Mouse (Mus musculus): ENCODE measurements around the gene Vmn1r85.
A peak's percentile ranks its signal among the peaks of the same experiment; 100 is the strongest.
"Not testable (repeated sequence)": the region's sequence is repeated elsewhere in the genome, so short reads cannot be mapped to it uniquely, and the experiment has no call there.

The Vmn1r85 gene

GRCm38 (mm10) chr7:13095073-13095472, at the start of gene Vmn1r85:
Gene Vmn1r85, minus strand, starts transcription at chr7:13095173.
- no peak for DNase-seq (ENCODE audit: low spot score in 2 of 2)

- no peak for DNase-seq (ENCODE audit: low spot score in 2 of 2)
Measured at GRCm38 (mm10) chr7:13140057-13140456, 45.1 kb upstream of the Vmn1r85 start, which contains the start of gene Vmn1r87. Gene Vmn1r87, minus strand, starts transcription at chr7:13140157.

- DNase-seq (ENCODE audit: low spot score in 2 of 2): no peak
Measured at GRCm38 (mm10) chr7:13137340-13137739, 42.4 kb upstream of the Vmn1r85 start.

DNA sequence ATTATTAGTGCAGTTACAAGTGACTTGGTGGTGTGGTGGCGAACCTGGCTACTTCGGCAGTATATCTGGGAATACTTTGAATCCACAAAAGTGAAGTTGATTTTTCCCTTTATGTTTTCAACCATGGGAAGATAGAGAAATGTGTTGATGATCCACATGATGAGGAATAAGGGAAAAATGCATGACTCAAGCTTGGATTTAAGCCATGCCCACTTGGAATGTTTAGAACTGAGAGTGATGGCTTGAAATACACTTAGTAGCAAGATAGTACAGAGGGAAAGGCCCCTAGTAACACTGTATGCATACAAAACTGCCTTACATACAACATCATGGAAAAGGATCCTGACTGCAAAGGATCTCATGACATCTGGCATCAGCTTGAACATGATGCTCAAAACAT, 36.9 kb upstream of the Vmn1r85 start:
- no peak for DNase-seq (ENCODE audit: low spot score in 2 of 2)

GRCm38 (mm10) chr7:13123554-13124153, 28.7 kb upstream of the Vmn1r85 start:
- peak in 1 of 2 experiments; percentile 18 for DNase-seq (ENCODE audit: low spot score in 2 of 2)

DNA sequence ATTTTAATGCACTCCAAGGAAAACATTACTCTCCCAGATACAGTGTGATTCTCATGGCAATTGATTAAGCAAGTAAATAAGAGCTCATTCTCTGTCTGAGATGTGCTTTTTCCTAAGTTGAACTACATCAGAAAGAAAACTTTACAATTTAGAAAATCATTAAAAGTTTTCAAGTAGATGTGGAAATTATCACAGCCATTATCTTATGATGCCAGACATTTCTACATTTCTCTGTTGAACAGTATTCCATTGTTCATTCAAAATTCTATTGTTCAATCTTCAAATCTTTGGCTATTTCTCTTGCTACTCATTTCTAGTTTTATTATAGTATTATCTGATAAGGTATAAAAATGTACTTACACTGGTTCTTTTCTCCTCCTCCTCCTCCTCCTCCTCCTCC, 24.8 kb upstream of the Vmn1r85 start, which contains the start of gene Vmn1r86:
Gene Vmn1r86, minus strand, starts transcription at position 101 of the 400 bp plus-strand sequence.
- no peak for DNase-seq (ENCODE audit: low spot score in 2 of 2)

- DNase-seq (ENCODE audit: low spot score in 2 of 2): no peak
Measured at GRCm38 (mm10) chr7:13072293-13072692, 22.7 kb downstream of the Vmn1r85 start.

- DNase-seq (ENCODE audit: low spot score in 2 of 2): not testable (repeated sequence)
Measured at GRCm38 (mm10) chr7:13063399-13063798, 31.6 kb downstream of the Vmn1r85 start.

- DNase-seq (ENCODE audit: low spot score in 2 of 2): no peak
Measured at GRCm38 (mm10) chr7:13059536-13059935, 35.4 kb downstream of the Vmn1r85 start.

GRCm38 (mm10) chr7:13056913-13057700, 37.9 kb downstream of the Vmn1r85 start:
- DNase-seq (ENCODE audit: low spot score in 2 of 2): no peak

DNA sequence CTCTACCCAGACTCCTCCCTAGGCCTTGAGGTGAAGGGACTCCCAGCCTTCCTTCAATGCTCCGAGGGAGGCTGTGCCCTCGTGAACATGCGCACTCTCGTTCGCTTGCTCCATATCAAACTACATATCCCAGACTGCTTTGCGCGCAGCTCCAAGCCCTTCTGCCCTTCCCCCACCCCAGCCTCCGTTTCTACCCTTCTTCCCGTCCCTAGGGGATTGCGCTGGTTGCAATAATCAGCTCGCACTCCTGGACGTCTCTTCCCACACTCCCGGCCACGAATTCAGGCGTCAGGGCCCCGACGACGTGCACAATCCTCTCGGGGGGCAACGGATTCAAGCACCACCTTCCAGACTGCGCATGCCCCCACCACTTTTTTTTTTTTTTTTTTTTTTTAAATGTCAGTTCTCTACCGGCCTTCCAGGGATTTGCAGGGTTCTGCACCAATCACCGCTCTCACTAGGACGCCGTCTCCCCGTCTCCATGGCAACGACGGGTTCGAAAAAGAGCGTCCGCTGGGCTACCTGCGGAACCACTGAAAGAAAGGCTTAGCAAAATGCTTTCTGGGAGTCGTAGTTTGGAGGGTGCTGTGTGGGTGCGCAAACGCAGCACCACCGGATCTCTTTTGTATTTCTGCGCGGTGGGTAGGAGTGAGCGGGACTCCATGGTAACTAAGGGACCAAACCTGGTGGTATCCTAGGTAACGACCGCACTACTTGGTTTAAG, 40.5 kb downstream of the Vmn1r85 start, which contains the start of gene Mzf1:
Gene Mzf1, minus strand, starts transcription at position 478 of the 724 bp plus-strand sequence.
- DNase-seq (ENCODE audit: low spot score in 2 of 2): peak; percentile 86 to 90

DNA sequence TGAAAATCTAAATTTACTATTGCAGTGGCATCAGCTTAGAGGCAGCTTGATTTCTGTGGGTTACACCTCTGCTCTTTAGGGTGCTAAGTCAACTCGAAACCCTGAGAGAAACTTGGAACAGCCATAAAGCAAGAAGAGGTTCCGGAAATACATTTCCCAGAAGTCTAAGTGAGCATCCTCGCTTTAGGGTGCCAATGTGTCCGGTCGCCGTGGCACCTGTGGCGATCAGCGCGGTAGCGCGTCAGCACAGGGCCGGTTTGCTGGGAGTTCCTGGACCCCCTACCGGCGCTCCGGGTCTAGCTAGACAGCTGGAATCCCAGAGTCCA, 41.0 kb downstream of the Vmn1r85 start:
- no peak for DNase-seq (ENCODE audit: low spot score in 2 of 2)

GRCm38 (mm10) chr7:13053501-13053900, 41.5 kb downstream of the Vmn1r85 start:
- DNase-seq (ENCODE audit: low spot score in 2 of 2): no peak

- DNase-seq (ENCODE audit: low spot score in 2 of 2): no peak
Measured at GRCm38 (mm10) chr7:13053001-13053400, 42.0 kb downstream of the Vmn1r85 start.

DNA sequence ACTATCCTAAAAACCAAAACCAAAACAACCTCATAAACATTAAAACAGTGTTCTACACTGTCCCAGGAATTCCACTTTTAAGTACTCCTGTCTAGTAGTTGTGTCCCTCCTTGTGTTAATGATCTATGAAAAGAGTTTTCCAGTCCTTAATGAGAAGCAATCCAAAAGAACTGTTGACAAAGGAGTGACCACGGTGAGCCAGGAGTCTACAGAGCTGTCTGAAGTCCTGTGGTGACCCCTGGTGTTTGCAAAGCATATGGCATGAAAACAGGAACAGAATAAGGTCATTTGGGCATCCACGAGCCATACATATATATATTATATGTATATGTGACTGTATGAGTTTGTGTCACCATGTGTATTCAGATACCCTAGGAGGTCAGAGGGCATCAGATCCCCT, 48.9 kb downstream of the Vmn1r85 start:
- no peak for DNase-seq (ENCODE audit: low spot score in 2 of 2)

GRCm38 (mm10) chr7:13044254-13044625, 50.7 kb downstream of the Vmn1r85 start:
- DNase-seq (ENCODE audit: low spot score in 2 of 2): peak in 1 of 2 experiments; percentile 1

GRCm38 (mm10) chr7:13043445-13044253, 51.3 kb downstream of the Vmn1r85 start:
- DNase-seq (ENCODE audit: low spot score in 2 of 2): no peak

DNA sequence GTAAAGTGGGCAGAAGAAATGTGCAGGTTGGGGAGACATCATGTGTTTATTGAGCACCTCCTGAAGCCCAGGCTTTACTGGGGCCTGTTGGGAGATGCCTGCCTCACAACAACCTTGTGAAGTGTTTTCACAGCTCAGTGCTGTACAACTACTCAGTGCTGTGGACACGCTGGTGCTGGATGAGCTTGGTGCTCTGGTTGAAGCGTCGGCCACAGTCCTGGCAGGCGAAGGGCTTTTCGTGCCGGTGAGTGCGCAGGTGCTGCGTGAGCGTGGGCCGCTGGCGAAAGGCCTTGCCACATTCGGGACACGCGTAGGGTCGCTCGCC, 51.9 kb downstream of the Vmn1r85 start:
- no peak for DNase-seq (ENCODE audit: low spot score in 2 of 2)

DNA sequence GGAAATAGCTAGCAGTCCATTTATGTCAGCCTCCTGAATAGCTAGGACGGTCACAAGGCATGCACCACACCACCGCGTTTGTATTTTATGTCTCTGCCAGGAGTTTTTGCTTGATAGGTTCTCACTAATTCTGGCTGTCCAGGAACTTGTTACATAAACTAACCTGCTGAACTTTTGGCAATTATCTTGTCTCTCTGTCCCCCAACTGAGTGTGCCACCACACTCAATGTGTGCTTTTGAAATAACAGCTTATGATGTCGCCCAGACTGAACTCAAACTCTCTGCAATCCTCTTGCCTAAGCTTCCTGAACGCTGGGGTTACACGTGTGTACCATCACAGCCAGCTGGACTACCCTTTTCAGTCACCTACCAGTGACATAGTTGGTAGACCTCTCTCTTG, 52.5 kb downstream of the Vmn1r85 start:
- DNase-seq (ENCODE audit: low spot score in 2 of 2): no peak

DNA sequence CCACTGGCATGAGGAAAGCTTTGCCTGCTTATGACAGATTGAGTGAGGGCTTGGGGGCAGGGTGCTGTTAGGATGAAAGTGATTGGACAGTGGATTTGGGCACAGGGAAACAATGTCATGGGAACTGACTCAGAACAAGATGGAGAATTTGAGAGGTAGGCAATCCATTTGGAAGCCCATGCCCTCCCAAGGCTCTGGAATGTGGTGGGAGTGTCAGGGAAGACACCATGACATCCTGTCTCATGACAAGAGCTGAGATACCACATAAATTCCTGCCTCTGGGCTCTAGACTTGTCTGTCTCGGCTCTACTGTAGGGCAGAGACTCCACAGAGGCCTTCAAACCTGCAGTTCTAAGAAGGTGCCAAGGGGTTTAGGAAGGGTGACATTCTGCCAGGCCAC, 53.7 kb downstream of the Vmn1r85 start:
- DNase-seq (ENCODE audit: low spot score in 2 of 2): no peak

GRCm38 (mm10) chr7:13039181-13039580, 55.8 kb downstream of the Vmn1r85 start:
- DNase-seq (ENCODE audit: low spot score in 2 of 2): no peak

DNA sequence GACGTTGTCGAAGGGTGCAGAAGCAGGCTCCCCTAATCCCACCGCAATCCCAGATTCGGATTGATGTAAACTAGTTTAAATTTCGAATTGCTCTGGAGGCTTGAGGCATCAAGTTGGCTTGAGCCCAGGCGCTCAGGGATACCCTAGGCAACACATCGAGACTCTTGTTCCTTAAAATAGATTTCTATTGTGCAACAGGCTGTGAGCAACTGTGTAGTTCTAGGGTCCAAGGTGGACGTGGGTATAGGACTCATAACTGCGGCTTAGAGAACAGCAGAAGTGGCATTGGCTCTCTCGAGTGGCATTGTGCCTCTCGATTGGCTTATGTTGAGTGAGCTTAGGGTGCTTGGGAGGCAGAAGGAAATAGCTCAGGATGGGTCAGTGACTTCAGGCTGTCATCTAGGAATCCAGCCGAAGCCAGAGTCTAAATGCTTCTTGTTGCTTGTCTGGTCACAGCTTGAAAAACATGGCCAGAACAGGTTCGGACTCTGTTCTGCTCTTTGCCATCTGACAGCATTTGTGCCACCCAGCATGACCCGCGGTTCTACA, 56.3 kb downstream of the Vmn1r85 start:
- DNase-seq (ENCODE audit: low spot score in 2 of 2): no peak
